Mouse (Mus musculus): Measurements from ENCODE around the gene 4930590J08Rik.
"Not testable (repeated sequence)": the region's sequence is repeated elsewhere in the genome, so short reads cannot be mapped to it uniquely, and the experiment has no call there.

The 4930590J08Rik gene

DNA sequence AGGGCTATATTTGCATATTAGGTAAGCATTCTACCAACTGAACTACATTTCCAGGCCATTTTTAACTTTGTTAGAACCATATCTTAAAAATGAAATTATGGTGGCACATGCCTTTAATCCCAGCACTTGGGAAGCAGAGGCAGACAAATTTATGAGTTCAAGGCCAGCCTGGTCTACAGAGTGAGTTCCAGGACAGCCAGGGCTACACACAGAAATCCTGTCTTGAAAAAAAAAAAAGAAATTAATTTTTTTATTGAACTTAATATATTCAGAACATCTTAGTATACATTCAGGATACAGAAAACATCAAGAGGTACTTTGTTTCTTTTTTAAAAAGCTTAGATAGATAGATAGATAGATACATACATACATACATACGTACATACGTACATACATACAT, at the start of gene 4930590J08Rik:
4930590J08Rik (plus strand) TSS at position 301 of the 400 bp plus-strand sequence.
- not testable (repeated sequence) for DNase-seq (ENCODE audit: low spot score in 2 of 2)

DNA sequence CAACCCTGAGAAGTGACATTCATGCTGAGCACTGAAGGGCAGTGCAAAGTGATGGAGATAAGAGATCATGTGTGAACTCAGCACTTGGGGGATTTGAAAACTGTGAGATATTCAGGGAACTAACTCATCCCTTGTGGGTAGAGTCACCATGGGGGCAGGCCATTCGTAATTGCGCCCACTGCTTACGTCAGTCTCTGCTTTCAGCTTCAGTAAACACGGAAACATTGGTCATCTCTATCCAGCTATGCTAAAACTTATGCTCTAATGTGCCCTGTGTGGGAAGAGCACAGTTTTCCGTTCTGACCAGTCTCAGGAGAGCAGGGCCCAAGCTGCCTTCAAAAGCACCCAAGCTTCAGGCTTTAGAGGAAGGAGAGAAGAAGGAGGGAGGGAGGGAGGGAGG, 44.3 kb upstream of the 4930590J08Rik start:
- no peak for DNase-seq (ENCODE audit: low spot score in 2 of 2)

DNA sequence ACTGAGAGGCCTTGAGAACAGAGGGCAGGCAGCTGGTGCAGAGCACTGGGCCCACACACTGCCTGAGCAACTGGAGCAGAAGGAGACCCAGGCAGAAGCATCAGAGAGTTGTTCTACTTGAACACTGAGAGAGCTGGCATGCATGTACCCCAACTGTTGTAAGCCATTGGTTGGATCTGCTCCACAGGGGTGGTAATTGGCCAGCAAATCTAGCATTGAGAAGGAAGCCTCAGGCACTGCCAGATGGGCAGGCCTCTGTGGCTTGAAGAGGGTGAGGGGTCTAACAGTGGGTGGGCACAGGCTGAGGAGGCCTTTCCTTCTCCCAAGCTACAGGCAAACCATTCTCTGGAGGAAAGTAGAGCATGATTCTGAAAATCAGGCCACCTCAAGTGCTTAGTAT, 39.8 kb upstream of the 4930590J08Rik start:
- no peak for DNase-seq (ENCODE audit: low spot score in 2 of 2)

DNA sequence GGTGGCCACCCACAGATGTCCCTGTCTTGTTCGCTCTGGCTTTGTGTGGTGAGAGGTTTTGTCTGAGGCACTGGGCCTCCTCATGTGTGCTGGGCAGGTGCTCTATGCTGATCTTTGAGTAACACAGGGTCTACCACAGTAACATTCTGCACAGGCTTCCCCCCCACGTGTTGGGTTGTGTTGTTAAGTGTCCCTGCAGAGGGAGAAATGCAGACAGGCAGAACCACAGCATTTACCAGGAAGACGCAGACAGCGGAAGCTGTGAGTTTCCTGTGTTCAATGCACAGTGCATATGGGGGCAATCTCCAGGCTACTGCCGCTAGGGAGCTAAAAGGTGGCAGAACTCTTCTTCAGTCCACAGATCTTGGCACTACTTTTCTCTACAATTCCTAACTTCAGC, 38.0 kb upstream of the 4930590J08Rik start:
- no peak for DNase-seq (ENCODE audit: low spot score in 2 of 2)

DNA sequence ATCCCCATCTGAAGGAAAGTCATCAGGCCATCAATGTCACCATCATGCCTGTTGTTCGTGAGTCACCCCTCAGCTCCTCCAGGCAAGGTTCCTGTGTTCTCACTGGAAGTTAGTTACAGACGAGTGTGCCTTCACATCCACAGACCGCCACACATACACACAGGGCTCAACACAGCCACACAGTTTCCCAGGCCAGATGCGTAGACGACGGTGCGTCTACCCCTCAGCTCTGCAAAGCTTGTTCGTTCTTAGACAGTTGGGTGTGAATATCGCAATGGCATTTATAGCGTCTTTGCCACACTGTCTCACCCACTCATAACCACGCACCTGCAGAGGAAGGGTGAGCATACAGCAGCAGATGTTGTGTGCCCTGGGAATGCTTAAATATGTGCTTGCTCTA, 37.0 kb upstream of the 4930590J08Rik start:
- peak; percentile 63 to 70 for DNase-seq (ENCODE audit: low spot score in 2 of 2)

DNA sequence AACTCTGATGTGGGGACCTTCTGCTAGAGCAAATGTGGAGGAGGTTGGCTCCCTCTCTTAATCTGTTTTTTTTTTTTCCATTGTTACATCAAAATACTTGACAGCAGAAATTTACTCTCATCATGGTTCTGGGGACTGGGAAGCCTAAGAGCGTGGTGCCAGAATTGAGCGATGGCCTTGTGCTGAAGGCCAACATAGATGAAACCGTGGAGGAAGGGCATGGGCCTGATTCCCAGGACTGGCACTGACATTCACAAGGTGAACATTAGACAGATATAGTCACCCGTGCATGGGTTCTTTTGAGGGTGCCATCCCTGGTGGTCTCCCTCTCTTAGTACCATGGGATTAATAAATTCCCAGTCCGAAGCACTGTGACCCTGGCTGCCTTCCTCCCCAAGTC, 34.5 kb upstream of the 4930590J08Rik start:
- no peak for DNase-seq (ENCODE audit: low spot score in 2 of 2)

DNA sequence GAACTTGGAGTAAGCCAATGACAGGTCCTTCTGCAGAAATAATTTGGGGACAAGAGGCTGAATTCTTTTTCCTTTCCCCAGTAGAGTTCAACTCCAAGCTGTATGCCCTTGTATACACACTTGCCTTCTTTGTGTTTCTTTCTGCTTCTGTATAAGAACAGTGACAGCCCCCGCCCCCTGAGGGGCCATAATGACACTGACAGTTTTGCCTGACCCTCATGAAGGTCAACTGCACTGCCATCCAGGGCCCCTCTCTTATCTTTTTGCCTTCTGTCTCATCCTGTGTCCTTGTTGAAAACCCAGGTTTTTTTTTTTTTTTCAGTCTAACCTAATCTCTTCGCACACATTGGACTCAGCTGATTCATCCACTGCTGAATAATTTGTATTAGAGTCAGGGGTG, 29.8 kb upstream of the 4930590J08Rik start:
- no peak for DNase-seq (ENCODE audit: low spot score in 2 of 2)

DNA sequence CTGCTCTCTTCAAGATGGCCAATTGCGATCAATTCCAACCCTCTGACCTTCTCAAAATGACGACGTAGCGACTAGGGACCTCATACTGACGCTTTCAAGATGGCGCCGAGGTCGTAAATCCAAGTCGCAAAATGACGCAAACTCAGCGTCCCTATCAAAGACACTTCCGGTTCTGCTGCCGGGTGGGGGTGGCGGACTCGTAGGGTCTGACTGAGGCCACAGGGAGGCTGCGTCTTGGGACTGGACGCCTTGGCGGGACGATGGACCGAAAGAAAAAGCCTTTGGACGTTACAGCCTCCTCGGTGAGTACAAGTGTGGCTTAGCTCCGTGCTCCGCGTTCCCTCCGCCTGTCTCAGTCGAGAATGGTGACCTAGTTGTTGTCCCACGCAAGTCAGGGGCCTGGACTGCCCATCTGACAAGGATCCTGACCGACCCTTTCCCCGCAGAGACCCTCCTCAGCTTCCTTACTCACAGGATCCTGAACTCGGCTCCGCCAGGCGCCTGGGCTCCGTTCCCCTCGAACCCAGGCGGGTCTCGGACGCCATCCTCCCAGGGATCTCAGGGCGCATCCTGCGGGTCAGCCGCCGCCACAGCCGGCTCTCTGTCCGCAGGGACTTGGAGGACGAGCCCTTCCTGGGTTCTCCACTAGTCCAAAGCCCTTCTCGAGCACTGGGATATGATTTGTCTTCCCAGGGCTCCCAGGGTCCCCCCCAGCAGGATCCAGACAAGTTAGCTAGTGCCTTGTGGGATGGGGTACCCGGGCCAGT, 24.5 kb upstream of the 4930590J08Rik start, which contains the start of gene Ccdc174:
Ccdc174 (plus strand) TSS at position 169 of the 767 bp plus-strand sequence.
- peak; percentile 96 to 98 for DNase-seq (ENCODE audit: low spot score in 2 of 2)

DNA sequence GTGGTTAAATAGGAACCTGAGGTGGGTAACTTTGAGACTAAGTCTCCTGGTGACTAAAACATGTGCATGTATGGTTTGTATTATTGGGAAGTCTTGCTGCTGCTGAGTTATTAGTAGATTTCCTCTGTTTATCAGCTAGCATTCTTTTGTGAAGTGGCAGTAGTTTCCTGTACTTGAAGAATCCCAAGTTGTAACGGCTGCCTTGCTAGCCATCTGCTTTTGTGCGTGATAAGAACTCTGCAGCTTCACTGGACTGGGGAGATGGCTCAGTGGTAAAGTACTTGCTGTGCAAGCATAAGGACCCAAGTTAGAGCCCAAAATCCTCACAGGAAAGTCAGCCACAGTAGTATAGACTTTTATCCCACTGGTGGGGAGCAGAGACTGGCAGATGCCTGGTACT, 18.8 kb upstream of the 4930590J08Rik start:
- DNase-seq (ENCODE audit: low spot score in 2 of 2): no peak

DNA sequence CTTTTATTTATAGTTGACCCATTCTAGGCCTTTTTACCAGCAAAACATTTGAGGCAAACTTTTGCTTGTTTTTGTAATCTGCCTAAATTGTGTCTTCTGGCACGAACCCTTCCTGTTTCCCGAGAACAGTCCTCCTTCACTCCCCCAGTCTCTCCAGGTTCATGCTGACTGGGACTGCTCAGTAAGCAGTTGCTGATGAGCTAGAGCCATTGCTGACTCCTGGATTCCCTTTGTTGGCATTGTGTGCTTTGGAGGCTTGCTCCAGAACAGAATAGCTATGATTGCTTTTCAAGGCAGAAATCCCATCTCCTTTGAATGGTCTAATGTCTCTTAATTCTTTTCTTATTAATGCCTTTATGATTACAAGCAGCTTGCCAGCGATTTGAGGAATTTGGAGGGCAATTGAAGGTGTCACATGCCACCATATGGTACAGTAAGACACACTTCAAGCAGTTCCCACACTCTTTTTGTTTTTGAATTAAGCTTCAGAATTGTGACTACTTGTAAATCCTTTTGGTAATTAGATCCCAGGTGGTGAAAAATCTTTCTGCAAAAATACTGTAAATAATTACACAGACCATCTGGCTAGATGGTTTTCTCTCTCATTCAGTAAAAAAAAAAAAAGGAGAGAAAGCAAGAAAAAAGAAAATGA, 13.2 kb upstream of the 4930590J08Rik start:
- DNase-seq (ENCODE audit: low spot score in 2 of 2): no peak

DNA sequence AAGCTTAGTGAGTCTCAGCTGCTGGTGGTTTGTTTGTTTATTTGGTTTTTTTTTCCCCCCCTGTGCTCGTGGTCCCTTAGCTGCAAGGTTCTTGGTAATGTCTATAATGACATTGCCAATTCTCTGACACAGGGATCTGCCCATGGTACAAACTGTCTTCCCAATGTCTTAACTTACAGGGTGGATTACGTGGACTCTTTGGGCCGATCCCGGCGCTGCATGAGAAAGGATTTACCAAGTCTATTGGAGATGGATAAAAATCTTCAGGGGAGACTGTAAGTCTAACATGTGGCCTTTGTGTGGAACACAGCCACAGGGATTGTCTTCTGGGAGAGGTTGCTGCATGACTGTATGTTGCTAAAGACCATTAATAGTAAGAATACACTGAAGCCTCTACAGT, 12.0 kb upstream of the 4930590J08Rik start:
- DNase-seq (ENCODE audit: low spot score in 2 of 2): no peak

DNA sequence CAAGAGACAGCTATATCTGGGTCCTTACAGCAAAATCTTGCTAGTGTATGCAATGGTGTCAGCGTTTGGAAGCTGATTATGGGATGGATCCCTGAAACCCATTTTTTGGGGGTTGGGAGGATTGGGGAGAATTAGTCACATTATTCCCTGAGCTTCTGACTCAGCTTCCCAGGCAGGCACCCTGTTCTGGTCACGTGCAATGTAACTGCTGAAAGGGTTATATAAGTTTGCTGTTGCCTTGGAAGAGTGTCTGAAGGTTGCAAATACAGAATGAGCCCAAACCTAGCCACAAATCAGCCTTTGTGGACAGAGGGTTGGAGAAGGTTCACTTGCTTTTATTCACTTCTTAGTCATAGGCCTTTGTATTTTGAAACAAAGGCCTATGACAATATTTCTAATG, 10.8 kb upstream of the 4930590J08Rik start:
- DNase-seq (ENCODE audit: low spot score in 2 of 2): peak in 1 of 2 experiments; percentile 15

DNA sequence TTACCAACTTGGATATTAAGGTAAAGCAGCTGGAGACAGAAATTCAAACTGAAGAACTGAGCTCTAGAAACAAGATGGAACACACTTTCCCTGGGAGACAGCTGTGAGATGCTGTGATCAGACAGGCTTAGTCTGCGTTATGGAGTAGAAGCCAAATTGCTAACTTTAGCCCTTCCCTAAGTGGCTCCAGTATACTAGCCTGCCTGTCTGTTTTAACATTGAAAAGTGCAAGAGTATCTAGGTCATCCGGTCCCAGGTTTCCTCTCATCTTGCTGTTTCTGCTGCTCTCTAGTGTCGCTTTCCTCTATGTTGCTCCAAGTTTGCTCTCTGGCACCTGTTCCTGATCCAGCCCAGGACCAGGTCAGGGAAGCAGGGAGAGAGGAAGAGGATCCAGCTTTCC, 5.8 kb upstream of the 4930590J08Rik start:
- DNase-seq (ENCODE audit: low spot score in 2 of 2): no peak

DNA sequence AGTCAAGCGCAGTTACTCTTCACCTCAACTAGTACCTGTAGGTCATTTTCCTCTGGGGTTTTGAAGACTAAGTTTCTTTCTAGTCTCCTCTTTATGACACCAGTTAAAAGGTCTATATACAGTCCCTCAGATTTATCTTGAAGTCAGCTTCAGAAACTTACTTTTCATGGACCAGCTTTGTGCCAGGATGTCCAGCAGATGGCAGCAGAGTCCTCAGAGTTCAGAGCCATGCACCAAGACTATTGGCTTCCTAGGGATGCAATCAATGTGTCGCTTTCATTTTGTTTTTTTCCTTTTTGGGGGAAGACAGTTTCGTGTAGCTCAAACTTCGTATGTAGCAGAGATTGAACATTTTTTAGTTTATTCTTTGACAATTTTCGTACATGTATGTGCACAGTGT, 1.1 kb upstream of the 4930590J08Rik start:
- DNase-seq (ENCODE audit: low spot score in 2 of 2): peak; percentile 80 to 86

DNA sequence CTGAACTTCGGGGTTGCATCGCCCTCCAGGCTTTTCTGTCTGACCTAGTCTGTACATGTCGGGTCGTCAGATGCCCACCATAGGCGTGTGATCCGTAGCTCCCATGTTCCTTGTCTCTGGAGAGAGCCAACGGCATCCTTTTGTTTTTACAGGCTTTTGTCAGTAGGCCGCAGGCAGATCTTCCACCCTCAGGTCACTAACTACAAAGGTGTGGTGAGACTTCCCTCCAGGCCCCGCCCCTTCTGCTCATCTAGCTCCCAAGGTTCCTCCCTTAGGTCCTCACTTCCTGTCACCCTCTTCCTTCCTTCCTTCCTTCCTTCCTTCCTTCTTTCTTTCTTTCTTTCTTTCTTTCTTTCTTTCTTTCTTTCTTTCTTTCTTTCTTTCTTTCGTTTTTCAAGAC, 11.4 kb downstream of the 4930590J08Rik start:
- DNase-seq (ENCODE audit: low spot score in 2 of 2): no peak

DNA sequence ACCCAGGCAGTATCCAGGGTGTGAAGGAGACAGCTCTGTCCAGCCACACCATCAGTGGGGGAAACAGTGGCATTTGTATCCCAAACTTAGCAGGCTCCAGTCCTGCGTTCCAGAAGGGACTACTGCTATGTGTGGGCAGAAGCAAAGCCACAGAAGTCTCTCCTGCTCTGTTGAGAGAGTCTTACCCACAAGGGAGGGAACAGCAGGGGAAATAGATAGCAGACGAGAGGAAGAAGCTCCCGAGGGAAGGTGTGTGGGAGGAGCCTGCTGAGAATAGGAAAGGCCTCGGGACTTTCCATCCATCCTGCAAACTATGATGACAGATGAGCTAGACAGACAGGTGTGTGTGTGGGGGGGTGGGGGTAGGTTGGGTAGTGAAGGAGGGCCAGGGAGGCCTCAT, 14.7 kb downstream of the 4930590J08Rik start:
- peak; percentile 60 to 61 for DNase-seq (ENCODE audit: low spot score in 2 of 2)

DNA sequence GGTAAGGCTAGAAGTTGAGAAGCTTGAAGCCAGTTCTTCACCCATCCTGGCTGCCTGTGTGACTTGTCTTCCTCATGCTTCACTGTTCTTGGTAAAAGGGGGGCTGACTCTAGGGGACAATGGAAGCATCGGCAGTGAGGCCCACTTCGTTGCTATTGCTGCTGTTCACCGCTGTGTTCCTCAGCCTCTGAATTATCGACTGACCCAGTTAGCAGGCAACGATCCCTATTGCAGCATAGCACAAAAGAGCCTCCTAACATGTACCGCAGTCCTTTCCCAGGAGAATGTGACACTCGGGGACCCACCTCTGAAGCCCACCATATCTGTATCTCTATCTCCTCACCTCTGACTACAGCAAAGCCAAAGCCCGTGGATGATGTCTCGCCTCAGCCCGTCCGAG, 15.1 kb downstream of the 4930590J08Rik start:
- no peak for DNase-seq (ENCODE audit: low spot score in 2 of 2)

DNA sequence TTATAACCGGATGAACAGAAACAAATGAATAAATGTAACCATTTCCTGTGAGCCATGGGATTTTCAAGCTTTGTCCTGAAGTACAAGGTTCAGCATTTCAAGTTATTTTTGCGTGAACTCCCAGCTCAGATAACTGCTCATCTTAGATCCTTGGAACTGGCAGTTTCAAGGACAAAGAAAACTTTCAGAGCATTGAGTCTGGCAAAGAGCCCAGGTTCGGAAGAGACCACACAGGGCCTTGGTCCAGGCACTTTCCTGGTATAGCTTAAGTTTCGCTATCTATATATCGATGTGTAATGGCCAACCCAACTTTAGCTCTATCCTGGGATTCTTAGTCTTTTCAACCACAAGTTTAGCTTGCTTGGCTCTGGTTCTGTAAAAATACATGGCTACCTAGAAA, 28.6 kb downstream of the 4930590J08Rik start:
- no peak for DNase-seq (ENCODE audit: low spot score in 2 of 2)

DNA sequence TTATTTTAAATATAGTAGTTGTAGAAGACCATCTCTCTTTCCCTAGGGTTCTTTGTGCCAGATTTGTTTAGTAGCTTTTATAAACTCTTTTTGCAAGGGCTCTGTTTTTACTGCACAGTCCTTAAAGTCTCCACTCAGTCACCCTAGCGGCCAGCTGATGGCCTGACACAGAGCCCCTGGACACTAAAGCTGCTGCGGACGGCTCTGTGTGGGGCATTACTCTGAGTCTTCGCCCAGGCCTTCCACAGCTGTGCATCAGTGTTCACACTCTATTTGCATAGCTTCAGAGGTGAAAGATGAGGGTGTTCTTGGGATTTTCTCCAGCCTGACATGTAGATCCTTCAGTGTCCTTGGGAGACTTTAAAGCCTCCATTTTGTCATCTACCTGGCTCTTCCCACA, 35.9 kb downstream of the 4930590J08Rik start:
- DNase-seq (ENCODE audit: low spot score in 2 of 2): no peak

DNA sequence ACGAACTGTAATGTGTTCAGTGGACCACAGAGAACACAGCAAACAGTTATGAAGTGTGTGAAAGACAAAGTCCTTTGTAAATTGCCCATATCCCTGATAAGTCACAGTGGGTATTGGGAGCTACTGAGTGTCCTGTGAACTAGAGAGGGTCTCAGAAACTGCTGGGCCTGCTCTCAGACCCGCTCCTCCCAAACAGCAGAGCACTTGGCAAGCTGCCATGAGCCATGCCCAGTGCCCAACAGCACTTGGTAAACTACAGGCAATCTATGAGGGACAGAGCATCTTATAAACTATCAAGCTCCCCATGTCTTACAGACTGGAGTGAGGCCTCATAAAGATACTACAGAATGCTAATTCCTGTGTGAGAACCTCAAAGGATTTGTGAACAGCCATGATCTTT, 45.8 kb downstream of the 4930590J08Rik start:
- DNase-seq (ENCODE audit: low spot score in 2 of 2): no peak

DNA sequence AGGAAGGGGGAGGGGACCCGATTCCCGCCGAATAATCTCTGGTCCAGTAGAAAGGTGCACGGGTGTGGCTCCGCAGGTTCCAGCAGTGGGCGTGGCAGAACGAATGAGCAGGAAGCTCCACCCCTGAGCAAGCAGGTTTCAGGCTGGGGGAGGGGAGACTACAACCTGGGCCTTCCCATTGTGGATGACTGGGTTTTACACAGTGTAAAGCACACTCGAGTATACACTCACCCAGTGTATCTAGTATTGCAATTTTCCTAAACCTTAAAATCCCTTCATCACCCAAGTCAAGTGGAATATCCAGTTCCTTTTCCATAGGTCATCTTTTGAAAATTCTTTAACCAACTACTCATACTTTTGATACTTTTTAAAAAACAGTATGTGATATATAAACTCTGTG, 55.4 kb downstream of the 4930590J08Rik start:
- DNase-seq (ENCODE audit: low spot score in 2 of 2): not testable (repeated sequence)

DNA sequence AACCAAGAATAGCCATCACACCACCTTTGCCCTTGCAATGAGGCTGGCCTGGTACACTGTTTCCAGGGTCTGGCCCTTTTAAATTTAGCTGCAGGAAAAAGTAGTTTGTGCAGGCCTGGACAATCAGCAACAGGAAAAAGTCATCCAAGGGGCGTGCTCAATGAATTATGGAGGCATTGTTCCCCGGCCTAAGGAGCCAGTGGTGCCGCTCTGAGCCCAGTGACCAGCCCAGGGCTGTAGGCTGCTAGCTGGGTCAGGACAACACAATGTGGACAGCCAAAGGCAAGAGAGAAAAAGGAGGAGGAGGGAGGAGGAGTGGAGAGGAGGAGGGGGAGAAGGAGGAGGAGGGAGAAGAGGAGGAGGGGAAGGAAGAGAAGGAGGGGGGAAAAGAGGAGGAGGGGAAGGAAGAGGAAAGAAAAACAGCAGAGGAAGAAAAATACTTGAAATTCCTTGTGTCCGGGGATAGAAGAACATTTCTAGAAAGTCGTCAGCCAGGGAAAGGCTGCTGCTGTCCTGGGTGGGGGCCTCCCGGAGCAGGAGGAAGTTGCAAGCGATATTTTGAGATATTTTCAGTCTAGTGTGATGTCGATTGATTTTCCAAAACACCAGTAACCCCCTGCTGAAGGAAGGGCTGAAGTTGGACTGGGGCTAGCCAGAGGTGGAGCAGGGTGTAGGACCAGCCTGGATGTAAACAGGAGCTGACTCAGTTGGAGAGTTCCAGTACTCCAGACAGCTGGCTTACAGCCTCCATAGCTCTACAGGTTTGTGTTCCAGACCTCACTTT, 57.6 kb downstream of the 4930590J08Rik start:
- DNase-seq (ENCODE audit: low spot score in 2 of 2): no peak

DNA sequence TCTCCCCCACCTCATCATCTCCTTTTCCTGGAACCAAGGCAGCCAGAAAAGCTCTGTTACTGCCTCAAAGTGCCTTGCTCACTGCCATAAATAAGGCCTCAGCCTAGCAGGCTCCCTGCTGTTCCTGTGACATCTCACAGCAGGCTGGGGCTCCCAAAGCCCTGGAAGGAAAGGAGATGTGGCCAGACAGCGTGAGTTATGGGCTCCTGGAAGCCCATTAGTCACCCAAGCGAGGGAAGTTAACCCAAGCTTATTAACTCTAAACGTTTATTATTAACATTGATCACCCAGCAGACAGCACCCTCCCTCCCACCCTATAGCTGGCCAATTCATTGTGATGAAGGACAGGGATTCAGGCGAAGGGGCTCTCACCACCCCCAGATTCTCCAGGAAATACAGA, 60.8 kb downstream of the 4930590J08Rik start:
- DNase-seq (ENCODE audit: low spot score in 2 of 2): no peak

Data from right cerebral cortex, adult 2 months (tissue).